Mouse (Mus musculus) T-helper 1 cell (primary cell): Measurements from ENCODE around the gene Aipl1.

Experiments
- in situ Hi-C: fragments of 300-600 bp; cut with MboI, MseI; formaldehyde crosslinking; loops from one replicate; pipeline ENCODE4 v1.15.1; 2025; ENCODE audit warnings: high pct_unique_total_duplicates

The Aipl1 gene

DNA sequence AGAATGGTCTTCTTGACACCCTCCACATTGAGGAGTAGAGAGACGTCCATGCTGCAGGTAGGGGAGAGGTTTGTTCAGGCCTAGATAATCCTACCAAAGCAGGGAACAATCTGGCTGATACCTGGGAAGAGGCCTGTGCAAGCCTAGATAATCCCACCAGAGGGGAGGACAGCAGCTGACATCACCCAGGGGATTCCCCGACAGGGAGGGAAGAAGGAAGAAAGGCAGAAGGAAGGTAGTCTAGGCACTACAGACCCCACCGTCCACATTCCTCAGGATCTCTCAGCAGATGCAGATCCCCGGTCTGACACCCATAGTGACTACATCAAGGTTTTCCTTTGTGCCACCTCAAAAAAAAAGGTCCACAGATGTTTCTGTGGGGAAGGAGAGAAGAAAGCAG is at the start of gene Aipl1:
TSS of gene Aipl1 (minus strand) at position 101 of the 400 bp plus-strand sequence.
- in situ Hi-C loops, result no loop called here

- in situ Hi-C loops, result no loop called here
Observed at GRCm38 (mm10) chr11:72086251-72087046, 49.1 kb upstream of the Aipl1 start.

DNA sequence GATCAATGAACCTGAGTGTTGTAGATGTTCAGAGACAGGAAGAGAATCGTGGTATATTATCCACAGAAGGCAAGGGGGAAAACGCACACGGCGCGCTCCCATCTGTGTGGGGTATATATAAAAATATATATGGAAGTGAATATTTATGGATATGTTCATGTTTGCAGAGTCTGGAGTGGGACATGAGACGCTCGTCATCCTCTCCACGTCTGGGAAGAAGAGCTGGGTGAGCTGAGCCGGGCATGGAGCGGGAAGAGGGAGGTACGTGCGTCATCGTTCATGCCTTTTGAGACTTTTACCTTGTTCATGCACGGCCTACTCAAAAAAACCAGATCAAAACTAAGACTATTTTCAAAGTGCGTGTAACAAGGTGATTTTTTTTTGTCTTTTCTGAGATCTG is 47.0 kb upstream of the Aipl1 start:
- in situ Hi-C loops, result no loop called here

GRCm38 (mm10) chr11:72082601-72083000 is 45.3 kb upstream of the Aipl1 start:
- in situ Hi-C loops, result no loop called here

GRCm38 (mm10) chr11:72080461-72080860 is 43.2 kb upstream of the Aipl1 start:
- in situ Hi-C loops, result no loop called here

DNA sequence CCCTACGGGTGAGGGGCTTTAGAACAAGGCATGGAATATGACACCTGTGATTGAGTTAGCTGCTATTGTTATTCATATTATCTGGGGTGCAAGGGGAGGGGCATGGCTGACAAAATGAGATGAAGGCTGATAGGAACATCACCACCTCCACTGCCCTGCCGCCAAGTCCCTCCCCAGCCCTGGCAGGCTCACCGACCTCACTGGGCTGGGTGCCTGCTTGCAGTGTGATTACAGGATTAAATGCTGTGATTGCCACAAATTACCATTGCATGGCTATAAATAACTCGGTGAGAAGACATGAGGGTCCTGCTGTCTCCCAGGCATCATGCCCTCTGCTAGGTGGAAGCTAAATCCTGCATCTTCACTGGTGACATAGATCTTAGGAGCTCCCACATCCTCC is 41.3 kb upstream of the Aipl1 start:
- in situ Hi-C loops, result no loop called here

GRCm38 (mm10) chr11:72078056-72078455 is 40.7 kb upstream of the Aipl1 start:
- in situ Hi-C loops, result no loop called here

DNA sequence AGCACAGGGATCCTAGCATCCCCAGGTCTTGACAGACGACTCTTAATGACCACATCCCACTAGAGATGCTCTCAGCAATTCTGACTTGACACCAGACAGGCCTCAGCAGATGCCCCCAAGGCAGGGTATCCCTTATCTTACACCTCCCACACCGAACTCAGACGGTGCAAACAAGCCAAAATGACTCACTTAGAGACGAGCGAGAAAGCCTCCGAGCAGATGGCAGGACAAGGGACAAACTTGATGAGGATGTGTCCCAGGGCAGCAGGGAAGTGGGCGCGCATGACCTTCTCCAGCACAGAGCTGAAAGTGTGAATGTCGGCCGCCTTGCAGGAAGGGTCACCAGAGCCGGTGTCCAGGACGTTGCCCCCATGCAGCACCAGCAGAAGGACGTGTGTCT is 36.9 kb upstream of the Aipl1 start:
- in situ Hi-C loops, result no loop called here

GRCm38 (mm10) chr11:72072331-72072905 is 35.1 kb upstream of the Aipl1 start:
- in situ Hi-C loops, result no loop called here

DNA sequence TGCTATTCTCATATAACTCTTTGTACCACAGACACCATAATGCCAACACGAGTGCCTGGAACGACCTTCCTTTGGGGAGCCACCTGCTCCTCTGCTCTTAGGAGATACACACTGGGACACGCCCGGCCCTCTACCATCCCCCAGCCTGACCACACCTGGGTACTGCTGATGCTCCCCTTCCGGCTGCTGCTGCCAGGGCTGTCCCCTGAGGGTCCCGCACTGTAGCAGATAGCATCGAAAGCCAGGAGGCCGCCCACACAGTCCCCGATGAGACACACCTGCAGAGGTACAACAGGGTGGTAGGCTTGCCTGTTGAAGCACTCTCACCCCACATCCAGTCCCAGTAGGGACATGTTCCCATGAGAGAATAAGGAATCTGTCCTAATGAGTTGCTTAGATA is 33.4 kb upstream of the Aipl1 start:
- in situ Hi-C loops, result no loop called here

DNA sequence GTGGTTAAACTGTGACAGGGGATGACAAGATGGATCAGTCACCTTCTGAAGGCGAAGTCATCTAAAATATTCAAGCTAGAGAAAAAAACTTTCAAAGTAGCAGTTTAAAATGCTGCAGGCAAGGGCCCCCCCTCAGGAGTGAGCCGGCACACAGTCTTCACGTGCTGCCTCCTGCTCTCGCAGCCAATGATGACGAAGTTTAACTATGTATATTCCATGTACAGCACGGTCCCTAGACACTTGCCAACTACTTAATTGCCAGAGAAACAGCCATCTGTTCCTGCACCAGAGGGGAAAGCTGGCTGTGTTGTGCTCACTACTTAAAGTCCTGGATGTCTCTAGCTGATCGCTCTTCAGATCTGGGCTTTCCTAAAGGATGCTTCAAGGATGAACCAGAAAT is 30.7 kb upstream of the Aipl1 start:
- in situ Hi-C loops, result no loop called here

- in situ Hi-C loops, result no loop called here
Observed at GRCm38 (mm10) chr11:72067326-72067725, 30.0 kb upstream of the Aipl1 start.

- in situ Hi-C loops, result no loop called here
Observed at GRCm38 (mm10) chr11:72066330-72066729, 29.0 kb upstream of the Aipl1 start.

GRCm38 (mm10) chr11:72065103-72065502 is 27.8 kb upstream of the Aipl1 start:
- in situ Hi-C loops, result no loop called here

- in situ Hi-C loops, result no loop called here
Observed at GRCm38 (mm10) chr11:72064414-72064813, 27.1 kb upstream of the Aipl1 start.

- in situ Hi-C loops, result no loop called here
Observed at GRCm38 (mm10) chr11:72061093-72061620, 23.8 kb upstream of the Aipl1 start.

DNA sequence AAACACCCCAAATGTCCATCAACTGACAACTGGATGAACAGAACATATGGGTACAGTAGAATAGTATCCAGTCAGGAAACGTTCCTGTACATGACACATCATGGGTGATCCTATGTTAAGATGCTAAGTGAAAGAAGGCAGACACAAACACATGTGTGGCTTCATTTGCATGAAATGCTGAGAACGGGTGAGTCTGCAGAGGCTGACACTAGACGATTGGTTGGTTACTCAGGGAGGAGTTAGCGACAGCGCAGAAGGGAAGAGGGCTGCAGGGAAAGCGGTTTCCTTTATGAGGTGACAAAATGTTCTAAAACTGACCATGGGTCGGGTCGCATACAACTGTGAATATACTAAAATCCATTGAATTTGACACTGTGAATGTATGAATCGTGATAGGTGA is 23.1 kb upstream of the Aipl1 start:
- in situ Hi-C loops, result no loop called here

- in situ Hi-C loops, result no loop called here
Observed at GRCm38 (mm10) chr11:72057166-72057565, 19.9 kb upstream of the Aipl1 start.

DNA sequence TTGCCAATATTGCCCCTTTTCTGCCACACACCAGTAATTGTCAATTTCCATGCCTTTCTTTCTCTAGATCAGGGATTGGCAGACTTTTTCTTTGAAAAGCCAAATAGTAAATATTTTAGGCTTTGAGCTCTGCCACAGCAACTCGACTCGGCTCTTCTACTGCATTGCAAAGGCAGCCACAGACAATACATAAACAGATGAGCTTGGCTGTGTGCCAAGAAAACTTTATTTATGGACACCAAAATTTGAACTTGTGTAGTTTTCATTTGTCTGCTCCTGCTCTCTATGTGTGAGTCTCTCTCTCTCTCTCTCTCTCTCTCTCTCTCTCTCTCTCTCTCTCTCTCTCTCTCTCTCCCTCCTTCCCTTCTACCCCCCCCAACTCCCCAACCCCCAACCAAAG is 17.9 kb upstream of the Aipl1 start:
- in situ Hi-C loops, result no loop called here

- in situ Hi-C loops, result no loop called here
Observed at GRCm38 (mm10) chr11:72052636-72053035, 15.3 kb upstream of the Aipl1 start.

DNA sequence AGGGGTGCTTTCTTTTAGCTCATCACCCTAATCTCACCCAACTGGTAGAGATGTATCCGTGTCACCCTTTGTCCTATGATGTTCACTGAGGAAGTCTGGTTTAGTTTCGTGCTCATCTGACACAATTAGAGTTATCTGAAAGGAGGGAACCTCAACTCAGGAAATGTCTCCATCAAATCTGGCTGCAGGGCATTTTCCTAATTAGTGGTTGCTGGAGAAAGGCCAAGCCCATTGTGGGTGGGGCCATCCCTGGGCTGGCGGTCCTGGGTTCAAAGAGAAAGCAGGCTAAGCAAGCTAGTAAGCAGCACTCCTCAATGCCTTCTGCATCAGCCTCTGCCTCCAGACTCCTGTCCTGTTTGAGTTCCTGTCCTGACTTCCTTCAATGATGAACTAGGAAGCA is 14.9 kb upstream of the Aipl1 start:
- in situ Hi-C loops, result no loop called here

- in situ Hi-C loops, result no loop called here
Observed at GRCm38 (mm10) chr11:72050895-72051858, 13.9 kb upstream of the Aipl1 start.
